Mouse (Mus musculus) thymus, postnatal 25 days (tissue): ENCODE measurements around the gene Slc26a9.
A peak's percentile ranks its signal among the peaks of the same experiment; 100 is the strongest.

Experiments used
- DNase-seq: peaks from one replicate; pipeline ENCODE4 v3.0.0; 2022

Gene Slc26a9

DNA sequence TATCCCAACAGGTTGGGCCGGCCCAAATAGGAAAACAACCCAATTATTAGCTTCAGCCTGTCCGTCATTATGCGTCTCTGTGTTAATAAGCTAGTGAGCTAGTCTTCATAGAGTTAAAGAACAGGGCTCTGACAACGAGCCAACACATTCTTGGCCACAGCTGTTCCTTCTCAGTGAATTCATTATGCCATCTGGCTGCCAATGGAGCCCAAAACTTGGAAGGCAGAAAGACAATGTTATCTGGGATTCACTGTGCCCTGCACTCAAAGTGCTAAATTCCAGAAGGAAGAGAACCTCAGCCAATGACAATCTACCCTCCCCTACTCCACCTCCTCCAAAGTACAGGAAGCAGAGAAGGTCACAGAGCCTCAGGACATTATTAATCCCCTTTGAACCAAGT, 26.8 kb downstream of the Slc26a9 start:
- DNase-seq: no peak

DNA sequence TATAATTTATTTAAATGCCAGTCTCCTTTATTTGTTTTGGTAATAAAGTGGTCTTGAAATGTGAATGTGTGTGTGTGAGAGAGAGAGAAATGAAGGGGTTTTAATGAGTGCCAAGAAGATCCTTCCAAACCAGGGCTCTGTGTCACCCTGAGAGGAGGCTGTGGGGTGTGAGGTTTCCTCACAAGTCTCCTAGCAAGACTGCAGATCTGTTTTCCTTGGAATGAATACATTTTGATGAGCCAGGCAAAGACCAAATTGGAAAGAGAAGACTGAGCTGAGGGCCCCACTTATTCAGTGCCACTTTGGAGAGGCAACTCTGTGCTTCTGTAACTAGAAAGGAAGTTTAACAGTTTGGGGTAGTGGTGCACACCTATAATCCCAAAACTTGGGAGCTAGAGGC, 27.6 kb downstream of the Slc26a9 start:
- DNase-seq: no peak

DNA sequence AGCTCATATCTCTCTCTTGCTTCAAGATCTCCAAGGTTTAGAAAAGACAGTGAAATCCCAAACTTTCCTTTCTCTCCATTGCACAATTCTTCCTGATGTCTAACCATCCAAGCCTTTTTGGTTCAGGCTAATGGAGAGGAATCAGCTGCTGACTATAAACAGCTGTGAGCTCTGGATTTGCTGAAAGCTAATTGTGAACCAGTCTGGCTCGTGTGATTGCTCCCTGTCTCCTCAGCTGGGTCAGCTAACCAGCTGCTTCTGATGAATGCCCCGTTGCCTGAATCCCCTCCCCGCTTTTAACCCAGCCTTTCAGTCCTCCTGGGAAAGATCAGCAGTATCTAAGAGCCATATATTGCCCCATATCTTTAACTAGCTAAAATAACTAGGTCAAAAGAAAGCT, 50.8 kb downstream of the Slc26a9 start:
- DNase-seq: no peak

DNA sequence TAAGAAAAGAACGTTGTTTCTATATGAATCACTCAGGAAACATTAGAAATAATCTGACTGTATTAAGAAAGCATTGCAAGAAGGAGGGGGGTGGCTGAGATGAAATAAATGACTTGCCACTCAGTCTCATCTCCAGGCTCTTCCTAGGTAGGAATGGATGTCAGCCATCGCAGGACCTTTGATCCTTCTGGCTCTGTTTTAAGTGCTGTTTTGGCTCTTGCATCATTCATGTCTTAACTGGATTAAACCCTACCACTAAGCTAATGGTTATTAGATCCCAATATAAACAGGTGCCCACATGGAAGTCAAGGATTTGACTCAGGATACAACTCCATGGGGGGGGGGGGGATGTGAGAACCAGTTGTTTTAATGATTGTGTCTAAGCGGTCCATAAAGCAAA, 51.3 kb downstream of the Slc26a9 start:
- DNase-seq: no peak

DNA sequence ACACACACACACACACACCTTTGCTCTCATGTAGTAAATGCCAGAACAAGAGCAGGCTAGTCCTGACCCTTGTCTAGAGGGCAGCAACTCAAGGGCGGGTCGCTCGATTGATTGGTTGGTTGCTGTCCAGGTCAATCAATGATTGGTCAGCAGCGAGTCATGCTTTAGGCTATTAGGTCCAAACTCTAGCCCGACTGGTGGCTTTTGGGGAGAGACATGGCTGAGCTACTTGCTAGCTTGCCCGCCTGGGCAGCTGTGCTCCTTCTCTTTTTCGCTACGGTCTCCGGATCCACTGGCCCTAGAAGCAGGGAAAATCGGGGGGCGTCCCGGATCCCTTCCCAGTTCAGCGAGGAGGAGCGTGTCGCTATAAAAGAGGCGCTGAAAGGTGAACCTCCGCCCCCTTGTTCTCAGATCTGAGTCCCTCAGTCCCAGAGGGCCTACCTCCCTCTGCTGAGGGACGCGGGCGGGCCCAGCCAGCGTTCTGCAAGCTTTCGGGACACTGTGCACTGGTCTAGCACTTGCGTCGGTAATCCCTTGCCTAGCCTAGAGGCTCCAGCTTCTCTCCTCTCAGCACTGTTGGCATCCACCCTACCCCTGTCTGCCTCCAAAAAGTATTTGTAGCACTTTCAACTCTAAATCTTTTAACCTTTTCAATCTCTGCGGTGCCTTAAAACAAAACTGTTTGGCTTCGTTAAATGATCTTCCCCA, 53.5 kb downstream of the Slc26a9 start, which contains the start of gene Pm20d1:
Gene Pm20d1 (plus strand): TSS at position 180 of the 708 bp plus-strand sequence.
- DNase-seq: no peak

DNA sequence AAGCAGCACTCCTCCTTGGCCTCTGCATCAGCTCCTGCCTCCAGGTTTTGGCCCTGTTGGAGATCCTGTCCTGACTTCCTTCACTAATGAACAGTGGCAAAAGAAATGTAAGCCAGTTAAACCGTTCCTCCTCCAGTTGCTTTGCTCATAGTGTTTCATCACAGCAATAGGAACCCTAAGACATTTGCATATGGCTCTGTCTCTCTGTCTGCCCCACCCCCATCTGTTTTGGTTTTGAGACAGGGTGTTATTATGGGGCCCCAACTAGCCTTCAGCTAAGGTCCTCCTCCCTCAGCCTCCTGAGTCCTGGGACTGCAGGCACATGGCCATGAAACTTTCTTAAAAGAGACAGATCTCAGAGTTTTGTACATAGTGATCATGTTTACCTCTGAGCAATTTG, 56.2 kb downstream of the Slc26a9 start:
- no peak for DNase-seq

DNA sequence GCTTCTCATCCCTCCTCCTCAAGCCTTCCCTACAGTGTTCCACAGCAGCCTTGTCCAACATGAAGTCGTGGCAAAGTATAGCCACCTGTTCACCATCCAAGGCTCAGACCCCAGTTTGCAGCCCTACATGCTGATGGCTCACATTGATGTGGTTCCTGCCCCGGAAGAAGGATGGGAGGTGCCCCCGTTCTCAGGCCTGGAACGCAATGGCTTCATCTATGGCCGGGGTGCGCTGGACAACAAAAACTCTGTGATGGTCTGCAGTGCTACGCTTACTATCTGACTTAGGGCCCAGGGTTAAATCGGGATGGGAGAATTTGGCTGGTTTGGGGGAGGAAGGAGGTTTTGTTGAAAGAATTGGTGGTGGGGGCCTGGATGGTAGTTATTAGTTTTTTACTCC, 57.2 kb downstream of the Slc26a9 start:
- DNase-seq: no peak

DNA sequence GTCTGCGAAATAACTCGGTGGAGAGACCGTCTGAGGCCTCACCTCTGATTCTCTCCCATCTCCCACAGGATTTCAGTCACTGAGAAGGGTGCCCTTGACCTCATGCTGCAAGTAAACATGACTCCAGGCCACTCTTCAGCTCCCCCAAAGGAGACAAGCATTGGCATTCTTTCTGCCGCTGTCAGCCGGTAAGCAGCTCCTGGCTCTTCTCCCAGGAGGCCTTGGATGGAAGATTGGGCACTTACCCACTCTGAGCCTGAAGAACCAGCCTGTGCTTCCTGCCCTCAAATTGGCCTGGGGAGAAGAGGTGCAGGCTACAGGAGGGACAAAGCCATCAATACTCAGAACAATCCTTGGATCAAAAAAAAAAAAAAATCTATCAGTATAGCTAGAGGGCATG, 58.8 kb downstream of the Slc26a9 start:
- no peak for DNase-seq

DNA sequence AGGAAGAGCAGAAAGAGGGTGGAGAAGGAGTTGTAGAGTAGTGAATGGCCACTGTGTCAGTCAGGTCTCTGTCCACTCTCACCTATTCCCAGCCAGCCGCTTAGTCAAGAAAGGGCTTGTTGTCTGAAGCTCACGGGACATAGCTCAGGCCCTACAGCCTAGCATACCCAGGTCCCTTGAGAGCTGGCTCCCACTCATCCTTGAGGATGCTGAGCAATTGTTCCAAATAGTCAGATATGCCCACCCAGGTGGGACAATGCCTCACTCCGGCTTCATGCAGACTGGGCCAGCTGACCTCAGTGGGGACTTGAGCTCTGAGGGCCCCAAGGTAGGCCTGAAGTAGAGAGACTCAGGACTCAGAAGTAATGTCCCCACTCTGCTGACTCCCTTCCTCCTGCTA, 60.3 kb downstream of the Slc26a9 start:
- DNase-seq: no peak

DNA sequence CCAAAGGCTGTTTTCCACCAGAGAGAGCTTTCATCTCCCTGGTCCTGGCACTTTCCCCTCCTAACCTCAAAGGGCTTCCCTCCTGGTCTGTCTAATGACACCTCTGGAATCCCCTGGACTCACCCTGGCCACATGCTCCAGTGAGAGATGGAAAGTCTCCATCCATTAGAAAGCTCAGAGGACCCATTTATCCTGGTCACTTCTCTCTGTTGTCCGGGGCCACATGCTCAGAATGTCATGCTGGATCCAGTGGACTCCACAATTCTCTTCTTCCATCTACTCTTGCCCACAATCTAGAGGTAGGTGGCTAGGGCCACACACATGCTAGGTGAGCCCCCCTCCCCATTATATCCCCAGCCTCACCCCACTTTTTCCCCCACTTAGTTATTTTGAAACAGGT, 65.2 kb downstream of the Slc26a9 start:
- no peak for DNase-seq

DNA sequence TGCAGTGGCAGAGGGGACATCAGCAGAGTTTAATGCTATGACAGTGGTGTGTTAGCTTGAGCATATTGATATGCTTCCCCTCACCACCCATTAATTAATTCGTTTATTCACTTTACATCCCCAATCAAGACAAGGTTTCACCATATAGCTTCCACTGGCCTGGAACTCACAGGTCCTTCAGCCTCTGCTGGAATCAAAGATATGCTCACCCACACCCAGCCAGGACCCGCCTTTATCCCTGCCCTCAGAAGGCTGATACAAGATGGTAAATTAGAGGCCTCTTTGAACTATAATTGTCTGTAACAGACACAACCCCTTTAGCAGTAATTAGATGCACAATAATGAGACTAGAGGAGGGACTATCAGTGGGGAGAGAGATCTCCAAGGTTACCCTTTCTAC, 65.8 kb downstream of the Slc26a9 start:
- DNase-seq: no peak

DNA sequence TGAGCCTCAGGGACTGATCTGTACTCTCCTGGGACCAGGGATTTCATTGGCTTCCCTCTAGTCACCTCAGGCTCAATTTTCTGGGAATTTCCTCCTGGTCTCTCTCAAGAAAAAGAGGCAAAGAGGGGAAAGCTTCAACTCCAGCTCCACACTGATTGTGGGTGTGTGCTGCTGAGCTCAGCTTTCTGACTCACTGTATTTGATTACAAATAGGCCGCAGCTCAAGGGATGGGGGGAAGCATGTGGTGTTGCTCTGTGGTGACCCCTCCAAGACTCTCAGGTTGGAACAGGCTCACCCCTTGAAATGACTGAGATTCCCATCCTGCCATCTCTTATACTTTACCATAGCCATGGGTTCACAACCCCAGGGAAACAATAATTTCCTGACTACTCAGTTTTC, 67.6 kb downstream of the Slc26a9 start:
- no peak for DNase-seq

DNA sequence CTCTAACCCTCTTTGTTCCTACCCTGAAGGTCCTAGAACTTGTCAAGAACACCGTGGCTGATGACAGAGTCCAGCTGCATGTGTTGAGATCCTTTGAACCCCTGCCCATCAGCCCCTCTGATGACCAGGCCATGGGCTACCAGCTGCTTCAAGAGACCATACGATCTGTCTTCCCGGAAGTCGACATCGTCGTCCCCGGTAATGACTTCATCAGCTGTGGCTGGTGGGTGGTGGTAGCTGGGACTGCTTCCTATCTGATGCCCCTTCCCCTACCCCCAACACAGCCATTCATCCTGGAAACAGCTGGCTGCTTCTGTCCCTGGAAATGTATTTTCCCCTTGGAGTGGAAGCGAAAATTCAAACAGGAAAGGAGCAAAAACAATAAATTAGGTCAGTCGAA, 68.2 kb downstream of the Slc26a9 start:
- DNase-seq: no peak

DNA sequence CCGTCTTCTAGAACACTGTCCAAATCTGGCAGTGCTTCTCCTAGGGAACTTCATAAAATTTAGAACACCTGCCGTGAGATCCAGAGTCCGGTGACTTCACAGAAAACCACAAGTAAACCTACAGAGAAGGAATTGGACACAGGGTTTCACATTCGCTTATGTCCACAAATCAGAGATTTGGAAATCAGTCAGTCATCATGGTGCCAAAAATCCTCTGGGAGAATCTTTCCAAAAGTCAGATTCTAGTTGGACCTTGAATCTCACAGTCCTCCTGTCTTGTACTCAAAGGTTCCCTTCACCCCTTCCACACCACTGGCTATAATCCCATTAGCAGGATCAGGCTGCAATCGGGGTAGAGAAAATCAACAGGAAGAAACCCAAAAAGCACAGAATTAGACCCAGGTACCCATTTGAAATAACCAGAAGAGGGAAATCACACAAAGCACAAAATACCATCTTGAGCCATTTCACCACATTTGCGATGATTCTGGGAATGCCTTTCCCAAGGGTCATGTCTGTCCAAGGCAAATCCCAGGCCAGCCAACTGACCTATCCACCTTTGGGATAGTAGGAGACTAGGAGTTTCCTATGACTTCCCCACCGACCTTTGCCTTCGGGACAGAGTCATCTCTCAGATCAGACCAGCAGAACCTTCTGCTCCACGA, 68.9 kb downstream of the Slc26a9 start:
- no peak for DNase-seq

DNA sequence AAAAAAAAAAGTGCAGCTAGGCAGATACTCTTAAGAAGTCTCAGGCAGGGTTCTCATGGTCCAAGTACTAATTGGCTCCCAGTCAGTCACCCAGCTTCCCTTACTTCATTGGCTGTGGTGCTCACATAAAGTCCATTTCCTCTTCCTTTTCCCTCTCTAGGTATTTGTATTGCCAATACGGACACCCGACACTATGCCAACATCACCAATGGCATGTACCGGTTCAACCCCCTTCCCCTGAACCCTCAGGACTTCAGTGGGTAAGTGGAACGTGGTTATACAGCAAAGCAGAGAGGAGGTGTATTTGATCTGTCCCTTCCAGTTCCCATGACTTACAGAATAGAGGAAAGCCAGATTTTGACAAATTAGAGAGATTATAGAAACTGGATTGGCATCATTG, 69.9 kb downstream of the Slc26a9 start:
- DNase-seq: no peak

DNA sequence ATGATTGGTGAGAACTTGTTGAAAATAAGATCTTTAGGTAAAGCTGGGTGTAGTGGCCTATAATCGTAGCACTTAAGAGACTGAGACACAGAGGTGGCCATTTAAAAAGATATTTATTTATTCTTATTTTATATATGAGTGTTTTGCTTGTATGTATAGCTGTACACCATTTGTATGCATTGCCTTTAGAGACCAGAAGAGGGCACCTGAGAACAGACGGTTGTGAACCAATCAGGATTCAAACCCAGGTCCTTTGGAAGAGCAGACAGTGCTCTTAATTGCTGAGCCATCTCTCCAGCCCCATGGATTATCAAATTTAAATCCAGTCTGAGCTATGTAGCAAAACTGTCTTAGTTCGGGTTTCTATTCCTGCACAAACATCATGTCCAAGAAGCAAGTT, 70.4 kb downstream of the Slc26a9 start:
- DNase-seq: no peak

DNA sequence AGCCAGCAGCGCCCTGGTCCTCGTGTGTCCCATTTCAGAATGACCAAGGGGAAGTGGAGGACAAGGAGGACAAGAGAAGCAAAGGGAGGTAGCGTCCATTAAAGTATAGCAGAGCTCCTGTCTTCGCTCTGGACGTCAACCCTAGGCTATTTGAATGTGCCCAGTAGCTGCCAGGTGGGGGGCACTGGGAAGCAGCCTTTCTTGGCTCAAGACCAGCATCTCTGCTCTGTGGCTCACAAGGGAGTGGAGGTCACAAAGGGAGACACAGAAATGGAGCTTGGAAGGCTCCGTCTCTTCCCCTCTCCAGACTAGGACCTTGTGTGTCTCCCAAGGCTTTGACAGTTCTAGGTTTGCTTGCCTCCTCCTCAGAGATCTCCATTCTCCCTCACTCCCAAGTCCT, 73.1 kb downstream of the Slc26a9 start:
- no peak for DNase-seq

DNA sequence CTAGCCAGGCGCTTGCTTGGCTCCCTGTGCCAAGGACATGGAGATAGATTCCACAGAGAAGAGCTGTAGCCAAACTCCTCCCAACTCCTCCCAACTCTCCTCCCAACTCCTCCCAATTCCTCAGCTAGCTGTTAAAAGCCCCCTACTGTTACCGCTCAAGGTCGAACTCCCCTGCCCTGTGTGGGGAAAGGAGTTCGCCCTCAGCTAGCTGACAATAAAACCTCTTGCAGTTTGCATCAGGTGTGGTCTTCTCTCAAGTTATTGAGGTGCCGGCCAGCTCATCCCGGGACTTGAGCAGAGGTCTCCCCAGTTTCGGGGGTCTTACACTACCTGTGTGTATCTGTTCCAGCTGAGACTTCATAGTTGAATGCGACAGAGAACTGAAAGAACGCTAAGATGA, 76.5 kb downstream of the Slc26a9 start:
- DNase-seq: peak; percentile 22

DNA sequence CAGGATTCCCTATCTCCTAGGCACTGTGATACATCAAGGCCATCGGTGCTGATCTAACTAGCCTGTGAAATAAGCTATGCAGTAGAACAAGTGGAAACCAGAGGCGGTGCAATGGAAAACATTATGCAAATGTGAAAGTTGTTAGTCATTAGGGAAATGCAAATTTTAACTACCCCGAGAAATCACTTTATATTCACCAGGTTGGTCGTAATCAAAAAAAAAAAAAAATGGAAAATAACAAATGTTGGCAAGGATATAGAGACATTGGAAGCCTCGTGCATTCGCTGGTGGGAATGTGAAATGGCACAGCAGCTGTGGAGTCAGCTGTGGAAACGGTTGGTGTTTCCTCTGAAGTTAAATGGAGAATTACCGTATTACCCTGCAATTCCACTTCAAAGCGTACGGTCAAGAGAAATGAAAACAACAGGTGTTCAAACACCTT, 77.1 kb downstream of the Slc26a9 start:
- no peak for DNase-seq
